In genomic region chr8:105758277-105759108, GRCm38 (mm10) we compare ENCODE assay signal across 8 mouse cellular contexts. TPM values are rescaled to one million over a fixed set of nuclear protein-coding genes. Genes with fewer than 3 reads are reported as not detected.
DNase-seq lines count a peak whose midpoint lies in the region; ATAC-seq and TF ChIP-seq lines count a peak whose summit lies in the region.

TSS of gene Gfod2 (minus strand) at chr8:105758664.

- no peak for TF ChIP-seq CTCF in ES-Bruce4 (IDR thresholded peaks at IDR 0.05; ENCODE audit: low read depth, low read length)

- peak within 1 kb of the TSS; percentile 88 for H3K4me3 ChIP-seq in ES-Bruce4 (ENCODE audit: low read depth, low read length)
- peak within 1 kb of the TSS; percentile 89 for H3K4me3 ChIP-seq in forebrain, embryonic 13.5 days
- peak within 1 kb of the TSS; percentile 93 for H3K4me3 ChIP-seq in neural tube, embryonic 15.5 days (replicated peaks)

- peak within 1 kb of the TSS; percentile 78 for H3K4me2 ChIP-seq in forebrain, embryonic 13.5 days
- H3K4me2 ChIP-seq in neural tube, embryonic 15.5 days: peak within 1 kb of the TSS; percentile 61

- TF ChIP-seq EP300 in ES-Bruce4 (IDR thresholded peaks at IDR 0.05; ENCODE audit: insufficient read depth, low read depth, low read length): no peak

- no peaks in the 10 kb centered on the region for H3K4me1 ChIP-seq in ES-Bruce4 (ENCODE audit: control insufficient read depth, insufficient read depth, low read length)
- peaks cover 21% of the 10 kb centered on the region for H3K4me1 ChIP-seq in forebrain, embryonic 13.5 days
- H3K4me1 ChIP-seq in neural tube, embryonic 15.5 days: peaks cover 40% of the 10 kb centered on the region

- TF ChIP-seq POLR2A in ES-Bruce4 (IDR thresholded peaks at IDR 0.05; ENCODE audit: insufficient read depth, low read length): peak; percentile 35

- H3K9me3 ChIP-seq in ES-Bruce4 (replicated peaks; ENCODE audit: control insufficient read depth, insufficient read depth, low read length, poor library complexity, severe bottlenecking): no peaks in the 10 kb centered on the region
- H3K9me3 ChIP-seq in forebrain, embryonic 13.5 days (replicated peaks): no peaks in the 10 kb centered on the region
- no peaks in the 10 kb centered on the region for H3K9me3 ChIP-seq in neural tube, embryonic 15.5 days (replicated peaks)

- peak; percentile 93 for ATAC-seq in cerebellum, adult (ENCODE audit: insufficient number of reproducible peaks, low FRiP score, low TSS enrichment)
- ATAC-seq in forebrain, embryonic 13.5 days: peak; percentile 99
- peak; percentile 98 for ATAC-seq in neural tube, embryonic 15.5 days (ENCODE audit: low FRiP score)

- intact Hi-C loops in heart, postnatal 14 days (cut with DNase I): loop anchor here (5.0 kb wide), 1 partner anchor 46 kb away; no protein-coding TSS in a partner anchor

- no peaks in the 10 kb centered on the region for H3K27me3 ChIP-seq in ES-Bruce4 (ENCODE audit: control insufficient read depth, insufficient read depth, low read length, poor library complexity, severe bottlenecking)
- no peaks in the 10 kb centered on the region for H3K27me3 ChIP-seq in forebrain, embryonic 13.5 days
- H3K27me3 ChIP-seq in neural tube, embryonic 15.5 days (replicated peaks): no peaks in the 10 kb centered on the region

- 3% methylated on average over 57 of the region's 57 CpGs for WGBS in forebrain, embryonic 13.5 days
- WGBS in neural tube, embryonic 15.5 days: 3% methylated on average over 57 of the region's 57 CpGs

- H3K36me3 ChIP-seq in ES-Bruce4 (ENCODE audit: control insufficient read depth, insufficient read depth, low read length, poor library complexity, severe bottlenecking): no peaks in the 10 kb centered on the region
- no peaks in the 10 kb centered on the region for H3K36me3 ChIP-seq in forebrain, embryonic 13.5 days (ENCODE audit: poor library complexity, severe bottlenecking)
- no peaks in the 10 kb centered on the region for H3K36me3 ChIP-seq in neural tube, embryonic 15.5 days

- DNase-seq in heart, postnatal 14 days: peak; percentile 99
- peak; percentile 97 for DNase-seq in layer of hippocampus, adult 11-12 months (ENCODE audit: low spot score)
- DNase-seq in lung, adult 18-20 months: peak; percentile 98
- DNase-seq in testis, postnatal 14 days (ENCODE audit: low spot score): peak; percentile 97

- H3K9ac ChIP-seq in ES-Bruce4 (ENCODE audit: low read depth, poor library complexity, severe bottlenecking): peak within 1 kb of the TSS; percentile 80
- peak within 1 kb of the TSS; percentile 92 for H3K9ac ChIP-seq in forebrain, embryonic 13.5 days
- peak within 1 kb of the TSS; percentile 99 for H3K9ac ChIP-seq in neural tube, embryonic 15.5 days (replicated peaks)

- no peak within 1 kb of the TSS for H3K27ac ChIP-seq in ES-Bruce4 (ENCODE audit: insufficient read depth, low read length)
- H3K27ac ChIP-seq in forebrain, embryonic 13.5 days: peak within 1 kb of the TSS; percentile 88
- H3K27ac ChIP-seq in neural tube, embryonic 15.5 days (replicated peaks): peak within 1 kb of the TSS; percentile 94

RNA-seq across cellular contexts. Expression of gene Gfod2, which starts in this region (rescaled TPM):
- polyA plus RNA-seq in ES-Bruce4 (2011; ENCODE audit: insufficient read depth, insufficient read length, low read depth, missing spikeins): 6.4 and 7.2 TPM in 2 replicates
- 64.7 and 65.7 TPM in 2 replicates for polyA plus RNA-seq in forebrain, embryonic 13.5 days (2015; fragmentation: Nextera tagmentation; extraction: Ambion mirVana)
- total RNA-seq in heart, postnatal 14 days (2021): 1 to 10 TPM; 3.6 to 3.7 TPM
- polyA plus RNA-seq in neural tube, embryonic 15.5 days (2015; fragmentation: Nextera tagmentation; extraction: Ambion mirVana): 60.5 and 73.8 TPM in 2 replicates
